Mouse (Mus musculus) forebrain, postnatal 0 days (tissue): ENCODE results near the gene Nr1h4. TPM values are rescaled to one million over a fixed set of nuclear protein-coding genes. Genes with fewer than 3 reads are reported as not detected.

Source experiments
- ATAC-seq: fragments of 200-750 bp; cut with Nextera tagmentation; 2 replicates; pipeline ENCODE4 v1.8.0; 2017; ENCODE audit warnings: mild to moderate bottlenecking, moderate library complexity
- DNase-seq: peaks from one replicate; pipeline ENCODE4 v3.0.0-alpha.2; 2015
- H3K27ac ChIP-seq: fragments of 300-500 bp; sonication (generic); 2 replicates; pipeline ENCODE4 v1.5.1; 2014; ENCODE audit warnings: low read depth, mild to moderate bottlenecking, antibody characterized with exemption, low read length, moderate library complexity, mixed read lengths
- H3K27me3 ChIP-seq: fragments of 300-500 bp; sonication (generic); 2 replicates; pipeline ENCODE4 v1.6.1; 2014; ENCODE audit warnings: mild to moderate bottlenecking, low read length, mixed read lengths; ENCODE audit not compliant: insufficient read depth
- H3K36me3 ChIP-seq: fragments of 300-500 bp; sonication (generic); 2 replicates; pipeline ENCODE4 v1.6.1; 2014; ENCODE audit warnings: mild to moderate bottlenecking, moderate library complexity; ENCODE audit not compliant: insufficient read depth
- H3K4me1 ChIP-seq: fragments of 300-500 bp; sonication (generic); 2 replicates; pipeline ENCODE4 v1.6.1; 2014; ENCODE audit warnings: antibody characterized with exemption; ENCODE audit not compliant: insufficient read depth
- H3K4me2 ChIP-seq: fragments of 300-500 bp; sonication (generic); 2 replicates; pipeline ENCODE4 v1.6.1; 2014; ENCODE audit warnings: low read depth, mild to moderate bottlenecking, moderate library complexity
- H3K4me3 ChIP-seq: fragments of 300-500 bp; sonication (generic); 2 replicates; pipeline ENCODE4 v1.5.1; 2014; ENCODE audit warnings: low read depth, low read length, mixed read lengths
- H3K9ac ChIP-seq: fragments of 300-500 bp; sonication (generic); 2 replicates; pipeline ENCODE4 v1.6.1; 2014; ENCODE audit warnings: mild to moderate bottlenecking
- H3K9me3 ChIP-seq: fragments of 300-500 bp; sonication (generic); 2 replicates; pipeline ENCODE4 v1.6.1; 2016; ENCODE audit warnings: low read length
- CTCF ChIP-seq: sonication (generic); IDR thresholded peaks from 2 replicates; pipeline ENCODE4 v1.5.1; 2016; ENCODE audit warnings: antibody characterized with exemption, control low read depth, low read depth
- WGBS: fragments of 180-500 bp; shearing (Covaris S2); extraction: QIAGEN DNeasy Blood & Tissue Kit; methylation state at CpG from one replicate; pipeline ENCODE4 v1.1.7; 2014; 5-methylcytosine and 5-hydroxymethylcytosine counted together
- polyA plus RNA-seq: library from polyadenylated mRNA; unstranded; fragments of >200 nt; fragmentation: Nextera tagmentation; extraction: Ambion mirVana; gene quantifications from 2 replicates; pipeline ENCODE4 v1.2.1, GENCODE M21; 2015
- total RNA-seq: library from RNA; depleted of rRNA; stranded (reverse); fragments of >200 nt; gene quantifications from 2 replicates; pipeline ENCODE4 v1.2.3, GENCODE M21; 2014

The Nr1h4 gene
- total and polyA plus RNA-seq, 2 experiments from 2014 or later: not detected

DNA sequence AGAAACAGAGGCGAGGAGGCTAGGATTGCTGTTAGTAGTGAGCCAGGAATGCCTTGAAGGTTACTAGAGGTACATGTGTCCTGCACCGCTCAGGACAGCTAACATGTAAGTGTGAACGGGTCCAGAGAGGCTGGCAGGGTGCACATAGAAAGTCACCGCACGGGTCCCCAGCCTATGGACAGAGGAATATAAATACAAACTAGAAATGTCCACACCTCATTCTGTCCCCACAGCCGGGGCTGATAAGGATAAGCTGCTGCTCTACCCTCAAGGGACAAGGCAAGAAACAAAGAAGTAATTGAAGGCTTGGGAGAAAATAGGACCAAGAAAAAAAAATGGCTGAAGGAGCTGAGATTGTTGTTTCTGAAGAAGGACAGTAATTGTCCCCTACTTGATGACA lies 10.5 kb upstream of the Nr1h4 start:
- no peak overlapping the region for H3K27ac ChIP-seq
- no peak for TF ChIP-seq CTCF
- H3K4me2 ChIP-seq: no peak overlapping the region
- H3K27me3 ChIP-seq: no peaks in the 10 kb centered on the region
- no peaks in the 10 kb centered on the region for H3K4me1 ChIP-seq
- DNase-seq: no peak
- no peak for ATAC-seq
- no peak overlapping the region for H3K4me3 ChIP-seq
- H3K9me3 ChIP-seq: no peaks in the 10 kb centered on the region
- H3K9ac ChIP-seq: no peak overlapping the region
- 75% methylated on average over 6 of the region's 6 CpGs for WGBS
- H3K36me3 ChIP-seq: no peaks in the 10 kb centered on the region

DNA sequence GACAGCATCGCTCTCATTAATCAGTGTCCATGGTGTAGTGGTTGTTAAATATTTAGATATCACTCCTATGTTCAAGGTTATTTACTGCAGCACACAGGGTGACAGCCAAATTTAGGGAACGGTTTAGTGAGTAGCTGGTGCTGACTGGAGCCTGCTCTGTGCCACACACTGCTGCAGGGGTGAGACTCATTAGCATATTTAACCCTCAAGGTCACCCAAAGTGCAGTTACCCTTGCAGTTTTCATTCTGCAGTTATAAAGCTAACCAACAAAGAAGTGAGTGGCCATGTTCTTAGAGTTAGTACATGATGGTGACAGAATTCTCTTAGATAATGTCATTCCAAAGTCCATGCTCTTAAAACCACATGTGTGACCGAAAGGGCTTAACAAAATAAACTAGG lies 8.9 kb upstream of the Nr1h4 start:
- Histone ChIP-seq H3K9ac (no peak overlapping the region), H3K27me3 (no peaks in the 10 kb centered on the region), H3K4me2 (no peak overlapping the region), H3K4me1 (no peaks in the 10 kb centered on the region), H3K36me3 (no peaks in the 10 kb centered on the region), H3K9me3 (no peaks in the 10 kb centered on the region), H3K4me3 (no peak overlapping the region), H3K27ac (no peak overlapping the region)
- no peak for TF ChIP-seq CTCF
- WGBS: 84% methylated on average over 3 of the region's 3 CpGs
- ATAC-seq (no peak), DNase-seq (no peak)

DNA sequence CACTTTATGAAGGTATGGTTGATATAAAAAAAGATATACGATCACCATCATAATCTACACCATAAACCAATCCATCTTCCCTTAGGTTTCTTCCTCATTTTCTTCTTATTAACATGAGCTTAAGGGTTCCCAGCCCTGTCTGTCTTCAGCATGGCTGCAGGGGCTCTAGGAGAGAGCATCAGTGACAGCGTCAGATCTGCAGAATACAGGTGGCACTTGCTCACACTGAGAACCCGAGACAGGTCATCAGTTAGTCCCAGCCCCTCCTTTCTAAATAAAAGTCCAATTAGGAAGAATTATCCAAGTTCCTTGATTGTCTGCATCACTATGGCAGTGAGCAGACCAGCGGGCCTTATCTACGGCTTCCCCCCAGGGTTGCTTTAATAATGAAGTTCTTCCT lies 934 bp downstream of the Nr1h4 start:
- DNase-seq: no peak
- no peaks in the 10 kb centered on the region for H3K27me3 ChIP-seq
- no peak overlapping the region for H3K4me2 ChIP-seq
- H3K4me1 ChIP-seq: no peaks in the 10 kb centered on the region
- H3K9ac ChIP-seq: no peak overlapping the region
- no peaks in the 10 kb centered on the region for H3K36me3 ChIP-seq
- 66% methylated on average over 5 of the region's 5 CpGs for WGBS
- TF ChIP-seq CTCF: no peak
- no peak overlapping the region for H3K27ac ChIP-seq
- H3K9me3 ChIP-seq: no peaks in the 10 kb centered on the region
- no peak overlapping the region for H3K4me3 ChIP-seq
- no peak for ATAC-seq

- Histone ChIP-seq H3K9ac (no peak overlapping the region), H3K4me2 (no peak overlapping the region), H3K4me3 (no peak overlapping the region), H3K27ac (no peak overlapping the region), H3K36me3 (no peaks in the 10 kb centered on the region), H3K27me3 (no peaks in the 10 kb centered on the region), H3K4me1 (no peaks in the 10 kb centered on the region), H3K9me3 (no peaks in the 10 kb centered on the region)
- TF ChIP-seq CTCF: no peak
- no peak for DNase-seq
- 86% methylated on average over 2 of the region's 2 CpGs for WGBS
- no peak for ATAC-seq
These were observed 1.4 kb downstream of the Nr1h4 start for GRCm38 (mm10) chr10:89531976-89532375.

DNA sequence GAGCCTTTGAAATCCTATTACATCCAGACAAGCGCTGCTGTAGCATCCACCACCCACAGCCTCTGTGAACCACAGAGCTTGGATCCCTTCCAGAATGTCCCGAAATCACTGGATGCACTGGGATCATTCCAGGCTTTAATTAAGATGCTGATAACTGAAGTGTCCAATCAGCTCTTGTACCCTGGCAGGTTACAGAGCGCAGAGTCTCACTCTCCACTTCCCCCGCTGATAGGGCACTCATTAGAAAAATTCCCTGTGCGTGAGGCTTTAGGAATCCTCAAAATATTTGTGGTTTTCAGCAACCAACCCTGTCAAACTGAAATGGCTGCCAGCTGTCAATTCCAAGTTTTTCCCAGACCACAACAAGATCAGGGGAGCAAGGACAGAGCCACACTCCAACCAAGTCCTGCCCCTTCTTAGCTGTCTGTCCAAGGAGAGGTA lies 2.2 kb downstream of the Nr1h4 start:
- H3K9me3 ChIP-seq: no peaks in the 10 kb centered on the region
- H3K27ac ChIP-seq: no peak overlapping the region
- peak; percentile 37 for DNase-seq
- 25% methylated on average over 5 of the region's 5 CpGs for WGBS
- no peaks in the 10 kb centered on the region for H3K4me1 ChIP-seq
- H3K4me2 ChIP-seq: no peak overlapping the region
- ATAC-seq: peak; percentile 42; the same call in 1 of the 2 replicates
- H3K9ac ChIP-seq: no peak overlapping the region
- no peak for TF ChIP-seq CTCF
- no peaks in the 10 kb centered on the region for H3K27me3 ChIP-seq
- H3K36me3 ChIP-seq: no peaks in the 10 kb centered on the region
- H3K4me3 ChIP-seq: no peak overlapping the region

DNA sequence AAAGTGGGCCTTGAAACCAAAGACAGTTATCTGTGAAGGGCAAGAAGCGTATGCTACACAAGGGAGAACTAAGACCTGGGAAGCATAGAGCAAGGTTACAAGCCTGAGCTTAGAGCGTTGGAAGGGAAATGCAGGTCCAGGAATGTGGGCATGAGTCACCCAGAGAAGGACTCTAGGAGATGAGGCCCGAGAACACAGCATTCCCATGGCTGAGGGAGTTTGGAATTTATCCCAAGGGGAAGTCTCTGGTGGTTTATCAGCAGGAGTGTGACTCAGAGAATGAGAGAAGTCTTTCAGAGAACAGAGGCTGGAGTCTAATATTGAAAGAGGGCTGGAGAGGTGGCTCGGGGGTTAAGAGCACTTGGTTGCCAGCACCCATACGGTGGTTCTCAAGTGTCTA lies 6.3 kb downstream of the Nr1h4 start:
- no peak for ATAC-seq
- Histone ChIP-seq H3K9ac (no peak overlapping the region), H3K4me3 (no peak overlapping the region), H3K27me3 (no peaks in the 10 kb centered on the region), H3K9me3 (no peaks in the 10 kb centered on the region), H3K4me2 (no peak overlapping the region), H3K36me3 (no peaks in the 10 kb centered on the region), H3K27ac (no peak overlapping the region), H3K4me1 (no peaks in the 10 kb centered on the region)
- no peak for TF ChIP-seq CTCF
- 90% methylated on average over 5 of the region's 5 CpGs for WGBS
- no peak for DNase-seq

DNA sequence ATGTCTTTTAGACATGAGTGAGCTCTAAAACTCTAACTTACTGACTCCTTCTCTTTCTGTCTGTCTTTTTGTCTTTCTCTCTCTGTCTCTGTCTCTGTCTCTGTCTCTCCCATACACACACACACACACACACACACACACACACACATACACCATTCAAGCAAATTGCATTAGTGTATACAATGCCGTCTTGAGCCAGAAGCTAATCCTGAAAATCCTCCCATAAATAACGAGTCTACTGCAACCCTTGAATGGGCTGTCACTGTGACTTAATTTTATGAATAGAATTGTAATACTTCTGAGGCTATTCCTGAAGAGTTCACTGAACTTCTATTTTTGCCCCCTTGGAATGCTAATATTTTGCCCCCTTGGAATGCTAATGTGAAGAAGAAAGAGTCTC lies 7.6 kb downstream of the Nr1h4 start:
- 16% methylated on average over 2 of the region's 2 CpGs for WGBS

GRCm38 (mm10) chr10:89522481-89522880 lies 10.9 kb downstream of the Nr1h4 start:
- DNase-seq (no peak), ATAC-seq (no peak)
- no peaks in the 10 kb centered on the region for H3K4me1 ChIP-seq
- no peak overlapping the region for H3K4me2 ChIP-seq
- TF ChIP-seq CTCF: no peak
- no peak overlapping the region for H3K9ac ChIP-seq
- no peaks in the 10 kb centered on the region for H3K36me3 ChIP-seq
- WGBS: 89% methylated on average over 7 of the region's 7 CpGs
- H3K4me3 ChIP-seq: no peak overlapping the region
- H3K9me3 ChIP-seq: no peaks in the 10 kb centered on the region
- H3K27me3 ChIP-seq: no peaks in the 10 kb centered on the region
- H3K27ac ChIP-seq: no peak overlapping the region

More for the DNA sequence above, 7.6 kb downstream of the Nr1h4 start:
- H3K4me3 ChIP-seq: no peak overlapping the region
- no peaks in the 10 kb centered on the region for H3K27me3 ChIP-seq
- H3K4me2 ChIP-seq: no peak overlapping the region
- H3K9ac ChIP-seq: no peak overlapping the region
- H3K9me3 ChIP-seq: no peaks in the 10 kb centered on the region
- ATAC-seq (no peak), DNase-seq (no peak)
- H3K36me3 ChIP-seq: no peaks in the 10 kb centered on the region
- no peak overlapping the region for H3K27ac ChIP-seq
- TF ChIP-seq CTCF: no peak
- H3K4me1 ChIP-seq: no peaks in the 10 kb centered on the region
